Mouse (Mus musculus): ENCODE results near the gene Ccdc33.

Gene Ccdc33

DNA sequence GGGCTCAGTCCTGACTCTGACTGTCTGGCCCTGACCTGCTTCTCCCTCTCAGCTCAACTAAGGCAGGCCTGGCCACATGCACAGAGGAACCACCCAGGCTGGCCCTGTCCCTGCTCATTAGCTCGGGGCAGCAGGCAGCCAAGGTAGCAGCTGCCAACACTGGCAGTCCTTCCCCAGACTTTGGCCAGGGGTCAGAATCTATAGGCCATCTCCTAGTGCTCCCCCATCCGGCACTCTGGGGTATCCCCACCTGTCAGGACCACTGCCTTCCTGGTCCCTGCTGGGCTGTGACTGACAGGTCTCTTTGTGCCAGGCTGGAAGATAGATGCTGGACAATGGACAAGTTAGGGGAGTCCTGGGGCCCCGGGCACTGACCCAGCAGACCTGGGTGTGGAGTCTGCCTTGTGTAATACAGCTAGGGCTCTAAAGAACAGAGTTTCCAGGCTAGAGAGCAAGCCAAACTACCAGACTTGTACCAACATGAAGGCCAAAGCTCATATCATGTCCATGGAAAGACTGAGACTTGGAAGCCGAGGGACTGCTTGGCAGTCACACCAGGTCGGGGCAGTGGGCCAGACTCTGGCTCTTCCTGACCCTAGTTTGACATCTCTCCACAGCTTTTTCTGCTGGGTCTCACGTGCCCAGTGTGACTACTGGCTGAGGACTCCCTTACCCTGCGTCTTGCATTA lies 25.9 kb downstream of the Ccdc33 start:
- peak; percentile 65 to 89 for DNase-seq (ENCODE audit: inconsistent age in 2 of 2, low spot score in 1 of 2)

DNA sequence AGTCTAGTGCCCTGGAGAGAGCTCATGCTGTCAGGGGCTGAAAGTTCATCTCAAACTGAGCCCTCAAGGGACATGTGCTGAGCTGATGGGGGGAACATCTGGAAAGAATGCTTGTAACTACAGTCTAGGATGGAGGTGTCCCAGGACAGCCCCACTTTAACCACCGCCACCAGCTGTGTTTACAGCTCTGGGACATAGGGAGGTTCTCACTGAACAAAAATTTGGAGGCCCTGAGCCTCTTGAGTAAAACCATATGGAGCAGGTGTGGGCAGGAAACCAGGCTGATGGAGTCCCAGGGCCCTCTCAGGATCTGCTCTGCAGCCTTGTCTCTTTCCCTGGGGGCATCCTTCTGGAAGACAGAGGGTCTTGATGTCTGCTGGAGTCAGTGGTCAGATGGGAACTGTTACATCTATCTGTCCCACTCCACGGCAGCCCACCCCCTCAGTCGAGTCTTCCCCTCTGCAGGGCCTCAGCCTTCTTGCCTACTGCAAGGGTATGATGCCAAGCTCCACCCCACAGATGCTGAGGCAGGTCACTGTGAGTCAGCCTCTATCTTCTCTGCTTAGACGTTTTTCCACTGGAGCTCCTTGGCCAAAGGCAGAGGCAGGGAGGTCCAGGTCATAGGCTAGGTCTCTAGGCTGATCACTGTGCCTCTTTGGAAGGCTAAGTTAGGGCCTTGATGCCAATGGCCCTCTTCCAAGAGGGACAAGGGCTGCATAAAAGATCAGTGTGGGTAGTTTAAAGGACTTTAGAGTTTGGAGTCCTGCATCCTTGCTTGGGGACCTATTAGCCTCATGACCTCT lies 26.8 kb downstream of the Ccdc33 start:
- DNase-seq (ENCODE audit: inconsistent age in 2 of 2, low spot score in 1 of 2): peak in 1 of 2 experiments; percentile 37

DNA sequence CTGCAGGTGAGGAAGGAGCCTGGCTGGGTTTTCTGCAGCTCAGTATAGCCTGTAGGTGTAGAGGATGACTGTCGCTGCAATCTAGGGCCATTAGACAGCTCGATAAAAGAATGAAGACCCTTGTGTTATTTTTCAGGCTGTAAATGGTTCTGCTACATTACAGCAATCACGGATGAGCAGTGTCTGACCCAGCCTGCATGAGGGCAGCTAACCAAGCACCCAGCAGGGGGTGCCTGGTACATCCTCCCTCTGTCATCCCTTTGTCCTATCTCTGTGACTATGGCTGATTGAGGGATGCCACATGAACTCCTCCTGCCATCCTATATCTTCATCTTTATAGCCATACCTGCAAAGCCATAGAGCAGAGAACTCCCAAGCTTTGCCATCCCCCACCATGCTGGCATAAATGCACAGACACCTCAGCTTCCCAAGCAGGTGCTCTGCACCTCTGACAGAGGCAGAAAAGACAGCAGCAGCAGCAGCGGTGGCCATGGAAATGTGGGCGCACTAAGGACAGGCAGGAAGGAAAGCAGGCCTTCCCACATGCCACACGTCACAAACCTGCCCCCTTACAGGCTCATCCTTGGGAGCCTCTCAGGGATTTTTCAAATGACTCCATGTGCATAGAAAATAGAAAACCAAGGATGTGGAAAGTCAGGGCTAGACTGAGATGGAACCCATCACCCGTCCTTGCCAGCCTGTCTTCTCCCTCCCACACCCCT lies 31.2 kb downstream of the Ccdc33 start:
- DNase-seq (ENCODE audit: inconsistent age in 2 of 2, low spot score in 1 of 2): no peak

DNA sequence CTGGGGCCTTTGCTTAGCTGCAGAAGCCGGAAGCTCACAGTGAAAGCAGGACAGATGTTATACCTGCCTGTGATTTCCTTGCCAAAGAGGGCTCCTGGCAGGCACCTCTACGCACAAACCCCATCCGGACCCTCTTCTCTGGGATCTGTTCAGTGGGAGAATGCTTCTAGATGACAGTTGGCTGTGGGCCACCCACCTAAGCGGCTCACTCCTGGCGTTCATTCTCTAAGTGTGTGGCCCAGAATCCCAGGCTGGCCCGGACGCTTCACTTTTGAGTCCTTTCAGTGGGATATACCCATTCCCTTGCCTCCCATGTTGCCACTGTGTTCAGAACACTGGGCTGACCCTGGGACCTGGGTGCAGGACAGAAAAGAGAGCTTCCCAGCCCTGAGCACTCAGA lies 31.8 kb downstream of the Ccdc33 start:
- DNase-seq (ENCODE audit: inconsistent age in 2 of 2, low spot score in 1 of 2): no peak

DNA sequence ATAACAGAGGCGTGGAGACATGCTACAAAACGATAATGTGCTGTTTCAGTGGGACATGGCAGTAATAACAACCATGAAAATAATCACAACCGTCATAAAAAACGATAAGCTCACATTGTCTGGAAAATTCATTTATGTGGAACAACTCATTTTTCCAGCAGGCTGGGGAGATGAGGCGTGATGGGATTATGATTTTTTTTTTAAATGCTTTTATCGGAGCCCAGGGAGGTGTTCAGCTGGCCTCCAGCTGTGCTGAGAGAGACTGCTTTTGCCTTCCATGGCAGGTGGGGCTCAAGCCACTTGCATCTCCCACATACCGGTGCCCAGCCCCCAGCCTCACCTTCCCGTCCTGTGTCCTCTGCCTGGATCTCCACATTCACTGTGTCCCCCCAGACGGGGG lies 32.4 kb downstream of the Ccdc33 start:
- no peak for DNase-seq (ENCODE audit: inconsistent age in 2 of 2, low spot score in 1 of 2)

DNA sequence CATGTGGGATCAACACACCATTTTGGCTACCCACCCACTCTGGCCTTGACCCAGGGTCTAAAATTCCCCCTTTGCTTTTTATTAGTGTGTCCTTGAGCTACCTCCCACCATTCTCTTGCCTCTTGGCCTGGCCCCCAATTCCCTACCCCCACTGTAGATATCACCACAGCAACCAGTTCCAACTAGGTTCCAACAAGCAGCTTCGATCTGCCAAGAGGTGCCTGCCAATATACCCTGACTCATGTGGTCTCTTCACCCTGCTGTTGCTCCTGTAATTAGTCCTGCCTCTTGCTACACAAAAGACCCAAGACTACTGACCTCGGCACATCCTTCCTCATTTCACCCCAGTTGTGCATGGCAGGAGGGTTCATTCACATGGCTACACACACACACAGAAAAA lies 33.5 kb downstream of the Ccdc33 start:
- DNase-seq (ENCODE audit: inconsistent age in 2 of 2, low spot score in 1 of 2): no peak

DNA sequence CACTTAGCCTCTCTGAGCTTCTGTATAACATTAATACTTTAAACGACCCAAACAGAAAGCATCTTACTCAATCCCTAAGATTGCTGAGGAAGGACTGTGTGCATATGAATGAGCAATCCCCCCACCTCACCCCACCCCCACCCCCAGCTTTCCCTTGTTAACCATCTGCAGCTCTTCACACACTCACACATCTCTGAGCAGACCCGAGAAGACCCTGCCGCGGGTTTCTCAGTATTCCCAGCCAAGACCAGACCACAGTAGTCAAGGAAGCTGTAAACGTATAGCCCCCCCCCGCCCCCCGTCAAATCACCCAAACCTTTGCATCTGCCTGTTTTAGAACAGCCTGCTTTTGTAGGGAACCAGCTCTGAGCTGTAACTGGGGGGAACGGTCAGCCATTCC lies 34.0 kb downstream of the Ccdc33 start:
- no peak for DNase-seq (ENCODE audit: inconsistent age in 2 of 2, low spot score in 1 of 2)

DNA sequence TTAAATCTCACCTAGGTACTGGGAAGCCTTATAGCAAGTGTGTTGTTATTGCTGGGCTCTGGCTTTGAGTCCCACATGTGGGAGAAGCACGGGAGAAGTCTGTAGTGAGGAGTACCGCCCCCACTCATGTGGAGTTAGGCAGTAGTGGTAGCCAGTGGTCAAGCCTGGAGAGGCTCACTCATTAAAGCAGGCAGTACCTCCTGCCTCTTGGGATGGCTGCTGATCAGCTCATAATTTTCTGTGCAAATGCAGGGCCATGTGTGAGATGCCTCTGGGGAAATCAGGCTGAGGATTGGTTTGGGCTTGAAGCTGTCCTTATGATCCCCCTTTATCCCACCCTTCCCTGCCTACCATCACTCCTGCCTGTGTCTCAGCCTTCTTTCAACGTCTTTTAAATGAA lies 44.1 kb downstream of the Ccdc33 start:
- DNase-seq (ENCODE audit: inconsistent age in 2 of 2, low spot score in 1 of 2): no peak

DNA sequence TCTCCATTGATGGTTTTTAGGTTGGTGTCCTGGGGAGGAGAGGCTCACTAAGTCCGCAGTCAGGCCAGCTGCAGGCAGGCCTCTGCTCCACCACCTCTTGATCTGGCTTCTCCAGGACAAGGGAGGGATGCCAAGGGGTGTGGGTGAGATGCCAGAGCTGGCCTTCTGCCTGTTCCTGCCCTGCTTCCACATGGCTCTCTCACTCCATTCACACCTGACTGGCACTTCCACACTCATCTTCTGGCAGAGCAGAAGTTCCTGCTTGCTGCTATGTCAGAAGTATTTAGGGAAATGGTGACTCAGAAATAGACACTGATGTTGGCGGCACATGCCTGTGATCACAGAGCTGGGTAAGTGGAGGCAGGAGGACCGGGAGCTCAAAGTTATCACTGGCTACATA lies 51.1 kb downstream of the Ccdc33 start:
- no peak for DNase-seq (ENCODE audit: inconsistent age in 2 of 2, low spot score in 1 of 2)

DNA sequence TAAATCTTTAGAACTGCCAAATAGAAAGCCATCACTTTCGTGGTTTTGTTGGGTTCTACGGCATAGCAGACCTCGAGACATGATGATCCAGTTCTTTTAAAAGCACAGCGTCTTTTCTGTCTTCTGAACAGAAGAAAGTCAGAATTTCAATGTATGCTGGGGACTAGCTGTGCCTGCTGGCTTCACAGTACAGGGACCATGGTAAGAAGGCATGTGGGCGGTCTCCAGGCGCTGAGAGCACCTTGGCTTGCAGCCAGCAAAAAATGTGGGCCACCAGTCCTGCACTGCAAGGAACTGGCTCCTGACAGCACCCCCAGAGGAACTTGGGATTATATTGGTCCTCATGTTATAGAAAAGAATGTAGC lies 51.9 kb downstream of the Ccdc33 start:
- no peak for DNase-seq (ENCODE audit: inconsistent age in 2 of 2, low spot score in 1 of 2)

DNA sequence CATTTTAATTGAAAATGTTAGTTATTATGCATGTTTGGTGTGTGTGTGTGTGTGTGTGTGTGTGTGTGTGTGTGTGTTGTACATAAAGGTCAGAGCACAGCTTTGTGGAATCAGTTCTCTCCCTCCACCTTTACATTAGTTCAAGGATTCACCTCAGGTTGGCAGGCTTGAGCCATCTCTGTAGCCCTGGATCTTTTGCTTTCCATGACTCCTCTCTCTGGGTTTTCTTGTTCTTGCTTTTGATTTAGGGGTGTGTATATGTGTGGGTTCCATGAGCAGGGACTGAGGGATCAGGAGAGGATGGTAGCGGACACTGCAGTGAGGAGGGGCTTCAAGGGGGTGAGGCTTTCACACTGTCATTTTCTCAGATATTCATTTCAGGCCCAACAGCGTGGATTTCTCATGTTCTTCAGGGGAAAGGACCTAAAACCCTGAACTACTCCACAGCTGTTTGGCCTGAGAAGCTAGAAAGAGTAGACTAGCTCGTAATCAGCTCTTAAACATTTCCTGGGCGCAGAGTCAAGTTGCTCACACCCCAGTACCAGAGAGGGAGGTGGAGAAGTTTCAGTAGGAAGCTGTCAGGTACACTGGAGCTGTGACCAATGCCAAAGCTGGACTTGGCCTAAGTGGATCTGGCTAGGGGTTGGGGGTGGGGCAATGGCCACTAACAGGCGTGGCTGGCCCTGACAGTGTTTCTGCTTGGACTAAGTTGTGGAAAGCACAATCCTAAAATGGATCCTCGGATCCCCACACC lies 52.5 kb downstream of the Ccdc33 start:
- DNase-seq (ENCODE audit: inconsistent age in 2 of 2, low spot score in 1 of 2): no peak

DNA sequence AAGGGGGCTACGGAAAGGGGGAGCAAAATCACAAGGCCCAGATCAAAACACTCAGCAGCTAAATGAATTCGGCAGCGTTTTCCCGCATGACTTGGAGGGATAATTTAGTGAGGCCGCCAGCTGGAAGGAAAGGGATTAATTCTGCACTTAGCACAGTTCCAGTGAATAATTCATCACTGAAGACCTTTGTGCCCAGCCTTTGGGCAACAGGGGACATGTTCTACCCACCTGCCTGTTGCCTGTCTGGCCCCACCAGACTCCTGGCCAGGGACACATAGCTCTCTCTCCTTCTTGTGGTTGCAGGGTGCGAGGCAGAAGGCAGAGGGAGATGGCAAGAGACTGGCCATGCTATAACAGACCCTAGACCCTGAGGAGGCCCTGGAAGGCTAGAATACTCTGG lies 53.1 kb downstream of the Ccdc33 start:
- no peak for DNase-seq (ENCODE audit: inconsistent age in 2 of 2, low spot score in 1 of 2)

DNA sequence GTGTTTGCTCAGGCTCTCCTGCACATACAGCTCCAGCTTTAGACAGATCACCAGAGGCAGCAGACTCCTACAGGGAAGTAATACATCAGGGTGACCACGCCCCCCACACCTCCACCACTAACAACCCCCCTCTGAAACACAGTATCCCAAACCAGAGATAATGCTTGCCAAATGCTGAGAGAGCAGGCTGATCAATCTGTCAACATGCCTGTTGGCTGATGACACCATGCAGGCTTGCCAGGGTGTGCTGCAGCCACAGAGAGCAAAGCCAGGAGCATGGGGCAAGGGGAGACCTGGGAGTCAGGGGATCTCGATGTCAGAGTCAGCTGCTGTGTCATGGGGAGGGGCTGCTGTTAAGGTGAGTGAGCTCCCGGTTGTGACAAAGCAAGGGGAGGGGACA lies 55.1 kb downstream of the Ccdc33 start, which contains the start of gene Stra6:
Gene Stra6 (plus strand): TSS at position 258 of the 400 bp plus-strand sequence.
- DNase-seq (ENCODE audit: inconsistent age in 2 of 2, low spot score in 1 of 2): no peak

DNA sequence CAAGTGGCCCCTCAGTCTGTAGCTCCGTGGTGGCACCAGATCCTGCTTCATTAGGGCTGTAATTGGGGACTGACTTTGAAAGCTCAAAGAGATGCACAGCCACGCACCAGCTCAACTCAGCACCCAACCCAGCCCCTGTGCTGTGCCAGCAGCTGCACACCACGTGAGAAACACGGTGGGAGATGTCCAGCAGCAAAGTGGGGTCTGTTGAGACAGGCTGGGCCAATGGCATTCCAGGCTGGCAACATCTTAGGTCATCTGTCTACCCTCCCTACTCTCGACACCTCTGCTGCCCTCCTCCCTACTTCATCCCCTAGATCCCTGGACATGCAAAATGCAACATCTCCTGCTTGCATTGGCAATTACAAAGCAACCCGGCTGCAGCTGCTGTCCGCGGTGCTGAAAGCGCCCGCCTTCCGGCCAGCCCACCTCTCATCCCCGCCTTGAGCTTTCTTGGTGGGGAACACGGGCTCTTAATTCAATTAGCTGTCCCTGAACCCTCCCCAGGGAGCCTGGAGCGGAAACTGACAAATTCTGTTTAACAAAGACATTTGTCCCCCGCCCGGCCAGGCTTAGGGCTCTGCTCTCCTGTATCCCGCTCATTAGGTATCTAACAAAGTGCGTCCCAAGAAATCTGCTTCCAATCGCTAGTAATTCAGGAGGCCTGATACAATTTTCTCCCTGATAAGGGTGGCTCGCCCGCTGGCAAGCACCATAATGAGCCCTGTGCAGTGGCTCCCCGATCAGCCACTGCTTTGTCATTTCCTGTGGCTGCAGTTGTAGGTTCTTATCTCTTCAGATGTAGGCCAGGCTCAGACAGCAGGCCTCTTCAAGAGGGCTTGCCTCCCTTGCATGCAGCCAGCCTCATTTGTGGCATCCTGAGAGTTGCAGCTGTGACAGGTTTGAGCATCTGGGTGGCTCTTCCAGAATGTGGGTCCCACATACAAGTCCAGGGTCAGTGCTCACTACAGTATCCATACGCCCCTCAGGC lies 57.7 kb downstream of the Ccdc33 start:
- peak; percentile 44 to 79 for DNase-seq (ENCODE audit: inconsistent age in 2 of 2, low spot score in 1 of 2)

DNA sequence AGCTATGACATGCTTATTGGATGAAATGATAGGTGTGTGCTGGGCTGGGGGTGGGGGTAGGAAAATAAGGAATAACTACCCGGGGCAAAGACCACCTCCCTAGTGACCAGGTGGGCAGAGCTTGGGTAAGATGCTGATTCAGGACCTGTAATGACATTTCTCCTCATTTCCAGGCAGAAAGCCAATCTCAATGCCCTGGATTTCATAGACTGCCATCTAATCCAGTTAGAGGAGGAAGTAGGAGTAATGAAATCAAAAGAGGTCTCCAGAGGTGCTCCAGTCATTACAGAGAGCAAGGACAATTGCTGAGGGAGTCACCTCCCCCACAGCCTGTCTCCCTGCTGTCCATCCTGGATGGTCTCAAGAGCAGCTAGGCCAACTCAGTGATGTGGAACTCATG lies 58.7 kb downstream of the Ccdc33 start:
- no peak for DNase-seq (ENCODE audit: inconsistent age in 2 of 2, low spot score in 1 of 2)

DNA sequence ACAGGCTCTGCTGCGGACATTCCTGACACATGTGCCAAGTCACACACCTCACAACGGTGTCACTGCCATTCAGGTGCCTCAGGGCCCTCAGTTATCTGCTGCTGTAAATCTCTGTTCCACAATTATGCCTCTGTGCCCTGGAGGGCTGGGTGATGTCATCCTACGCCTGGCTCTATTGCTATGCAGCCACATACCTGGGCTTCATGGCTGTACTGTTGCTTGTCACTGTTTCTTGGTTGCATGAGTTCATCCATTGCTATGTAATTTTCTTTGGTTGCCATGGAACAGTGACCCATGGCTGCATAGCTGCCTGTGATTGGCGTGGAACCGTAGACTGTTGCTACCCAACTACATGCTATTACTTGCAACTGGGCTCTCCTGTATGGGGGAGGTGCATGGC lies 63.0 kb downstream of the Ccdc33 start:
- no peak for DNase-seq (ENCODE audit: inconsistent age in 2 of 2, low spot score in 1 of 2)

DNA sequence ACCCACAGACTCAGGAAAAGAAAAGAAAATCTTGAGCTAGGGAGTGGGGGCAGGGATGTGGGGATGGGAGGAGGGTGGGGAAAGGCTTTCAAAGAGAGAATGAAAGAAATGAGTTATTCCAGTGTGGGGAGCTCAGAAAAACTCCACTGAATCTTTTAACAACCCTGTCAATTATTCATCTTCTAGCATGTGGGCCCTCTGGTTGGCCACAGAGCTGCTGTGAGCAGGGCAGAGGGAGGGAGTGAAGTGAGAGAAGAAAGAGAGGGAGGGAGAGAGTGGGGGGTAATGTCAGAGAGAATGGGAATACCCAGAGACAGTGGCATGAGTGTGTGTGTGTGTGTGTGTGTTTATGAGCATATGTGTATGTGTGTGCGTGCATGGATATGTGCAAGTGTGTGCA lies 64.6 kb downstream of the Ccdc33 start:
- DNase-seq (ENCODE audit: inconsistent age in 2 of 2, low spot score in 1 of 2): no peak

DNA sequence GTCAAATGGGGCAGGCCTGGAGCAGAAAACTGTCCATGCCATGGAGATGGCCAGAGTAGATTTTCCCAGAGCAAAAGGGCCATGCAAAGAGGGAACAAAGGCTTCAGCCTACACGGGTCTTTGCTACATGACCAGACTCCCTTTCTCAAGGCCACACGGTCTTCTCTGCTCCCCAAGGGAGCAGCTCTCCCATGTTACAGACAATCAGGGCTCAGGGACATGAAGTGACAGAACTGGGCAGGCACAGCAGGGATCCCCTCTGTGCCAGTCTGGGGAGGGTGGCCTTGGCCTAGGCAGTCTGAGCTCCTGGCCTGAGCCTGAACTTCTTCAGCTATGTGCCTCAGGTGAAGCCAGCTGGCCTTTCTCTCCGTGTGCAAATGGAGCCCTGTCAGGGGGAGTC lies 65.1 kb downstream of the Ccdc33 start:
- DNase-seq (ENCODE audit: inconsistent age in 2 of 2, low spot score in 1 of 2): peak; percentile 45 to 59

DNA sequence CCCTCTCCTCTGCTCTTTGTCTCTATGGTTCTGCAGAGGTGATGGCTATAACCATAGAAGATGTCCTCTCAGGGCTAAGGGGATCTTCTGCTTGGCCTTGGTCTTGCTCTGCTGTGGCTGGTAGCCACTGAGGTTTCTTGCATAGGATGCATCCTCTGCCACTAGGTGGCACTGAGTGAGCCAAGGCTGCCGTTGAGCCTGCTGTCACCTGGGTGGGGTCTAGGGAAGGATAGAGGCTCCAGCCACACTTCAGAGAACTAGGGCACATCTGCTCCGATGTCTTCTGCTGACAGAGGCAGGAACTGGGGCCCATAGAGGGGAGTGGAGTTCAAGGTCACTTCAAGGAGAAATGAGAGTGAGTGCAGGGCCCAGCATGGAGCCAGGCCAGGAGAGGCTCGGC lies 65.5 kb downstream of the Ccdc33 start:
- DNase-seq (ENCODE audit: inconsistent age in 2 of 2, low spot score in 1 of 2): peak; percentile 40 to 76

DNA sequence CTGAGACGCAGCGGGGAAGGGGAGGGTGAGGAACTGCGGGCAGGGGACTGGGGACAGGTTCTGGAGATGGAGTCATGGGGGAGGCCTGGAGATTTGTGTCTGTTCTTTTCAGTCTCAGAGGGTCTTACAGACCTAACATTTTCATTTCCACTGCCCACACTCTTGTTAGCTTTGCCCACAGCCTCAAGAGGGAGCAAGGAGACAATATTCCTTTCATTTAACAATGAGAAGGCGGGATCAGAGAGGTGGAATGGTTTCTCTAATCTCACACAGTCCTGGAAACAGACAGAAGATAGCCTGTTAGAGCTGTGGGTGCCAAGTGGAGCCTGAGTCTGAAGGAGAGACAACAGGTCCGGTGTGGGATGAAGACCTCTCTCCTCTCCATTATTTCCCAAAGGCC lies 66.7 kb downstream of the Ccdc33 start:
- no peak for DNase-seq (ENCODE audit: inconsistent age in 2 of 2, low spot score in 1 of 2)
